8 mouse cellular contexts compared by ENCODE assay signal in genomic region chr10:95417496-95418236, GRCm38 (mm10). TPM values are rescaled to one million over a fixed set of nuclear protein-coding genes. Genes with fewer than 3 reads are reported as not detected.
DNase-seq lines count a peak whose midpoint lies in the region; ATAC-seq and TF ChIP-seq lines count a peak whose summit lies in the region.

No protein-coding gene starts in this region.

- H3K27ac ChIP-seq in forebrain, embryonic 13.5 days: peak overlapping the region; percentile 48; the same call in 1 of the 2 replicates
- peak overlapping the region; percentile 24; the same call in 1 of the 2 replicates for H3K27ac ChIP-seq in layer of hippocampus, adult 2 months
- peak overlapping the region; percentile 97 for H3K27ac ChIP-seq in lung, postnatal 0 days (ENCODE audit: low read length)

- peak overlapping the region; percentile 94 for H3K4me3 ChIP-seq in E14TG2a.4 (replicated peaks; ENCODE audit: low read length)
- H3K4me3 ChIP-seq in forebrain, embryonic 13.5 days: peak overlapping the region; percentile 82
- peak overlapping the region; percentile 79 for H3K4me3 ChIP-seq in layer of hippocampus, adult 2 months
- peak overlapping the region; percentile 91 for H3K4me3 ChIP-seq in lung, postnatal 0 days (ENCODE audit: low read depth, low read length)

- TF ChIP-seq CTCF in E14TG2a.4 (conservative IDR thresholded peaks at IDR 0.05; ENCODE audit: low read length): peak; percentile 76
- TF ChIP-seq CTCF in layer of hippocampus, adult 2 months (conservative IDR thresholded peaks at IDR 0.05): peak; percentile 86
- peak; percentile 89 for TF ChIP-seq CTCF in lung, postnatal 0 days (IDR thresholded peaks at IDR 0.05)

- ATAC-seq in forebrain, embryonic 13.5 days: peak; percentile 23
- peak; percentile 9; the same call in 1 of the 2 replicates for ATAC-seq in lung, postnatal 0 days

- H3K4me2 ChIP-seq in forebrain, embryonic 13.5 days: peak overlapping the region; percentile 95
- H3K4me2 ChIP-seq in lung, postnatal 0 days (replicated peaks; ENCODE audit: low read depth, low read length): peak overlapping the region; percentile 94

- peaks cover 16% of the 10 kb centered on the region for H3K27me3 ChIP-seq in E14TG2a.4 (ENCODE audit: insufficient read depth, low read length)
- peaks cover 2% of the 10 kb centered on the region; the same call in 1 of the 2 replicates for H3K27me3 ChIP-seq in forebrain, embryonic 13.5 days
- no peaks in the 10 kb centered on the region for H3K27me3 ChIP-seq in lung, postnatal 0 days (replicated peaks; ENCODE audit: insufficient read depth, low read length)

- peak; percentile 57 for DNase-seq in c-Kit-positive CD71-positive TER-119-negative erythroid progenitor cells, embryonic 14.5 days (ENCODE audit: low read depth)
- peak; percentile 81 to 85 for DNase-seq in heart, postnatal 14 days
- peak; percentile 30 to 54 for DNase-seq in layer of hippocampus, adult 2 months (ENCODE audit: low spot score in 2 of 2)
- peak; percentile 96 for DNase-seq in lung, postnatal 0 days (ENCODE audit: low spot score)
- peak; percentile 48 for DNase-seq in ovary, postnatal 10 days (ENCODE audit: low spot score)
- peak; percentile 47 for DNase-seq in thymus, postnatal 25 days

- WGBS in forebrain, embryonic 13.5 days: under 1% methylated on average over 25 of the region's 25 CpGs
- WGBS in lung, postnatal 0 days: under 1% methylated on average over 25 of the region's 25 CpGs

- intact Hi-C loops in heart, postnatal 14 days (cut with DNase I): loop anchor here (1.0 to 5.0 kb wide), 8 partner anchors 59 to 425 kb away; no protein-coding TSS in a partner anchor

- H3K4me1 ChIP-seq in E14TG2a.4 (replicated peaks; ENCODE audit: low read depth, low read length): peaks cover 37% of the 10 kb centered on the region
- peaks cover 22% of the 10 kb centered on the region for H3K4me1 ChIP-seq in forebrain, embryonic 13.5 days
- H3K4me1 ChIP-seq in lung, postnatal 0 days (ENCODE audit: insufficient read depth, low read depth, low read length): peaks cover 2% of the 10 kb centered on the region; the same call in 1 of the 2 replicates

- peak; percentile 79 for TF ChIP-seq EP300 in lung, postnatal 0 days (IDR thresholded peaks at IDR 0.05)

- no peaks in the 10 kb centered on the region for H3K9me3 ChIP-seq in E14TG2a.4 (ENCODE audit: low read length)
- H3K9me3 ChIP-seq in forebrain, embryonic 13.5 days (replicated peaks): no peaks in the 10 kb centered on the region
- no peaks in the 10 kb centered on the region for H3K9me3 ChIP-seq in lung, postnatal 0 days (ENCODE audit: low read length)

- H3K9ac ChIP-seq in forebrain, embryonic 13.5 days: peak overlapping the region; percentile 68
- peak overlapping the region; percentile 96 for H3K9ac ChIP-seq in lung, postnatal 0 days (replicated peaks; ENCODE audit: low read depth)

- H3K36me3 ChIP-seq in E14TG2a.4 (ENCODE audit: insufficient read depth, low read length): peaks cover 17% of the 10 kb centered on the region
- no peaks in the 10 kb centered on the region for H3K36me3 ChIP-seq in forebrain, embryonic 13.5 days (ENCODE audit: poor library complexity, severe bottlenecking)
- H3K36me3 ChIP-seq in lung, postnatal 0 days (ENCODE audit: insufficient read depth, low read length): no peaks in the 10 kb centered on the region

RNA-seq across cellular contexts. Expression of gene Socs2, which starts 0.7 kb away (rescaled TPM):
- polyA plus RNA-seq in forebrain, embryonic 13.5 days (2015; fragmentation: Nextera tagmentation; extraction: Ambion mirVana): 91.6 and 97.8 TPM in 2 replicates
- total RNA-seq in heart, postnatal 14 days (2021): 10 to 100 TPM; 79.1 to 80.9 TPM
- total RNA-seq in layer of hippocampus, adult 2 months (2021): 10 to 100 TPM; 28.8 to 36.3 TPM
- polyA plus RNA-seq in lung, postnatal 0 days (2015; fragmentation: Nextera tagmentation; extraction: Ambion mirVana): 333 and 396 TPM in 2 replicates

Comparison
In these comparisons a context has a peak if more than half of its experiments do, and no peak if none do; other contexts are left out.
1. Peak in every context shown above with its lines: DNase-seq, ATAC-seq, H3K4me3 ChIP-seq and H3K27ac ChIP-seq.
2. DNase-seq: peak in every context shown above with its lines; median percentile 96 in lung, postnatal 0 days; 83 in heart, postnatal 14 days; 57 in c-Kit-positive CD71-positive TER-119-negative erythroid progenitor cells, embryonic 14.5 days; 48 in ovary, postnatal 10 days; 47 in thymus, postnatal 25 days; 42 in layer of hippocampus, adult 2 months.
3. H3K27ac ChIP-seq: peak in every context shown above with its lines; median percentile 97 in lung, postnatal 0 days; 48 in forebrain, embryonic 13.5 days; 24 in layer of hippocampus, adult 2 months.